Mouse (Mus musculus) midbrain, embryonic 15.5 days (tissue): ENCODE data around the gene Zfp827. TPM values are rescaled to one million over a fixed set of nuclear protein-coding genes. Genes with fewer than 3 reads are reported as not detected.

Source experiments
- polyA plus RNA-seq: library from polyadenylated mRNA; unstranded; fragments of >200 nt; fragmentation: Nextera tagmentation; extraction: Ambion mirVana; gene quantifications from 2 replicates; pipeline ENCODE4 v1.2.1, GENCODE M21; 2015

The Zfp827 gene
- polyA plus RNA-seq, 1 experiment from 2014 or later: 13.9 TPM

Other genes with a start within 250 kb of the Zfp827 start
- gene Lsm6, start 207.3 kb upstream of the Zfp827 start, polyA plus RNA-seq: 135 and 140 TPM in 2 replicates
- not detected in 2 replicates for gene 1700011L22Rik, start 220.1 kb downstream of the Zfp827 start, polyA plus RNA-seq